Mouse (Mus musculus) activated CD4-positive, CD25-positive, alpha-beta regulatory T cell (primary cell): ENCODE measurements around the gene Tdrd9. TPM values are rescaled to one million over a fixed set of nuclear protein-coding genes. Genes with fewer than 3 reads are reported as not detected.

Experiments
- polyA plus RNA-seq, 2 experiments: library from polyadenylated mRNA; unstranded; fragments of 100-300 nt; shearing (Covaris generic); gene quantifications; one replicate each; pipeline ENCODE4 v1.2.1; 2017

Tdrd9 gene
- polyA plus RNA-seq = under 1 TPM in 1 of 2 experiments, not detected in 1; 0.42 TPM

DNA sequence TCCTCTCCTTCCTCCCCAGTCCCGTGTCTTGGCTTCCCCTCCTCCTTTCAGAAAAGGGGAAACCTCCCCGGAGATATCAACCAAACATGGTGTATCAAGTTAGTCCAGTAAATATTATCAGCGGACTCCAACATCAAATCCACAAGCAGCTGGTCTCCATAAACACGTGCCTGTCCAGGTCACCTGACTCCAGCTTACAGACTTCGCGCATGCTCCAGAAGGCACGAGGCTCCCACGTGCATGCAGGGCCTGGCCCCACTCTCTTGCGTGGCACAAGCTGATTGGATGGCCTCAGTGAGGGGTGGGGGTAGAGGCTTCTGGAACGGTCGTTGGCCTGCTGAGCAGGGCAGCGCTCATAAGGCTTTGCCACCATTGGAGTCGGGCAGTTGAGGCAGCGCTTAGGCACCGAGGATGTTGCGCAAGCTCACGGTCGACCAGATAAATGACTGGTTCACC is at the start of gene Tdrd9:
TSS of gene Tdrd9 (plus strand) at position 329 of the 456 bp plus-strand sequence.

DNA sequence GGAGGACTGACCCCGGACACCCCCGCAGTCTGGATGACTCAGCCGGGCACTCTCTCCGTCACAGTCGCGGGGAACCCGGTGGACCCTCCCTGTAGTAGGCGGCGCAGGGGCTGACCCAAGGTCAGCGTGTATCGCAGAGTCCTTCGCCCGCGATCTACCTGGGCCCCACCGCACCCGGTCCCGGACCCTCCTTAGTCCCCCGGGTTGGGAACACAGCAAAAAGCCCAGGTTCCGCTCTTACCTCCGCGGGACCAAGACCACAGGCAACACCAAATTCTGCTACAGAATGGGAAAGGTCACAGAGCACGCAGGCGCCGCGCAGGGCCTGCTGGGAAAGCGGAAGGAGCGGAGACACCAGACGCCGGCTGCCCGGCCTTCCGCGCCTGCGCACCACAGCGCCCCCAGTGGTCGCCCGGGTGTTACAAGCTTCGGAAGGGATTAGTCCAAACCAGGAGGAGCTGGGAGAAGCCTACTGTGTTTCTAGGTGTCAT is 4.6 kb upstream of the Tdrd9 start, which contains the start of gene Atp5mpl:
TSS of gene Atp5mpl (minus strand) at position 295 of the 491 bp plus-strand sequence.

DNA sequence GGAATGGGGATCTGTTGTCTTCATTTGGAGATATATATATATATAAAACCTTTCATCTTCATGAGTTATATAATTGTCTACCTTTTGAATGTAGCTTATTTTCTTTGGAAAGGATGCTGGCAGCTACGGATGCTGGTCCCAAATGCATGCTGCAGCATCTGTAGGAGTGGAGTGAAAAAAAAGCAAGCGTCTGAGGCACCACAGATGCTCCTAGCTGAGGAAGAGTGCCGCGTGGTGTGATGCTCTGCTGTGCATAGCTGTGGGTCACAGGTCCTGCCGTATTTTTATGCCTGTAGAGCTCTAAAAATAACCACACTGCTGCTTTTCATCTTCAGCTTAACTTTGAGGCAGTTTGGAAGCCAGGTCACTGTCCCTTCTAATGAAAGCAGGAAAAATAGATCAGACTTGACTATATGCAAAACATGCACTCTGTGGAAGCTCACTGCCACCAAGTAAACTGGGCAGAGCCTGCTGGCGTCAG is 9.6 kb downstream of the Tdrd9 start, which contains the start of gene Rd3l:
TSS of gene Rd3l (minus strand) at position 431 of the 481 bp plus-strand sequence.

DNA sequence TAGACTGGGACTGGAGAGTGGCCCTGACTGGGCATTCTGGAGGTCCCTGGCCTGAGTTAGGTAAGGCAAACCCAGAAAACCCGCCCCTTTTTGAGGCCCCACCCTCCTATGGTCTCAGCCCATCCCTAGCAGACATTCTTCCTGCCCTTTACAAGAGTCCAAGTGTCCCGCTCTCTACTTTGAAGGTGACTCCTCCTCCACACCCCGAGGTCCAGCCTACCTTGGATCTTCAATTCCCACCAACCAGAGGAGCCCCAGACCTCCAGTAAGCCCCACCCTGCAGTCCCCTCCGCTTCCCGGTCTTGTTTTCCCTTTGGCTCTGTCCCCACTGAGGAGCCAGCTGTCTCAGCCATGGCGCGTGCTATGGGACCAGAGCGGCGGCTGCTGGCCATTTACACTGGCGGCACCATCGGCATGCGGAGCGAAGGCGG is 135.2 kb downstream of the Tdrd9 start, which contains the start of gene Aspg:
TSS of gene Aspg (plus strand) at position 139 of the 431 bp plus-strand sequence.

Other genes starting within 250 kb of the Tdrd9 start
- 10 to 100 TPM; 36.3 to 43.9 TPM for gene Klc1, start 212.7 kb upstream of the Tdrd9 start, polyA plus RNA-seq
- 1 to 10 TPM; 5.3 to 6.5 TPM for gene Xrcc3, start 157.7 kb upstream of the Tdrd9 start, polyA plus RNA-seq
- 10 to 100 TPM in 1 of 2 experiments, 1 to 10 TPM in 1; 4.1 to 11.7 TPM for gene Zfyve21, start 157.4 kb upstream of the Tdrd9 start, polyA plus RNA-seq
- 10 to 100 TPM; 43.0 to 62.7 TPM for gene Ppp1r13b, start 63.4 kb upstream of the Tdrd9 start, polyA plus RNA-seq
- 100 to 1,000 TPM; 270 to 280 TPM for gene Atp5mpl, start 4.6 kb upstream of the Tdrd9 start, polyA plus RNA-seq
- under 1 TPM in 1 of 2 experiments, not detected in 1; 0.15 TPM for gene Rd3l, start 9.8 kb downstream of the Tdrd9 start, polyA plus RNA-seq
- gene Aspg, start 135.1 kb downstream of the Tdrd9 start, polyA plus RNA-seq = not detected
- under 1 TPM; 0.02 to 0.29 TPM for gene Kif26a, start 174.6 kb downstream of the Tdrd9 start, polyA plus RNA-seq